Mouse (Mus musculus): ENCODE results near the gene Epha4.

GRCm38 (mm10) chr1:77369255-77369837, 145.5 kb downstream of the Epha4 start:
- TF ChIP-seq CTCF (IDR thresholded peaks at IDR 0.05; ENCODE audit: low read depth, low read length), result no peak
- TF ChIP-seq GATA1 (IDR thresholded peaks at IDR 0.05; ENCODE audit: borderline replicate concordance, low read length), result no peak
- no peak for TF ChIP-seq TAL1 (conservative IDR thresholded peaks at IDR 0.05; ENCODE audit: low read depth, low read length)
- TF ChIP-seq POLR2AphosphoS5 (IDR thresholded peaks at IDR 0.05; ENCODE audit: insufficient replicate concordance, low read depth, low read length), result no peak
